Comparison of ENCODE assay signal across 14 mouse cellular contexts in the genomic region with DNA sequence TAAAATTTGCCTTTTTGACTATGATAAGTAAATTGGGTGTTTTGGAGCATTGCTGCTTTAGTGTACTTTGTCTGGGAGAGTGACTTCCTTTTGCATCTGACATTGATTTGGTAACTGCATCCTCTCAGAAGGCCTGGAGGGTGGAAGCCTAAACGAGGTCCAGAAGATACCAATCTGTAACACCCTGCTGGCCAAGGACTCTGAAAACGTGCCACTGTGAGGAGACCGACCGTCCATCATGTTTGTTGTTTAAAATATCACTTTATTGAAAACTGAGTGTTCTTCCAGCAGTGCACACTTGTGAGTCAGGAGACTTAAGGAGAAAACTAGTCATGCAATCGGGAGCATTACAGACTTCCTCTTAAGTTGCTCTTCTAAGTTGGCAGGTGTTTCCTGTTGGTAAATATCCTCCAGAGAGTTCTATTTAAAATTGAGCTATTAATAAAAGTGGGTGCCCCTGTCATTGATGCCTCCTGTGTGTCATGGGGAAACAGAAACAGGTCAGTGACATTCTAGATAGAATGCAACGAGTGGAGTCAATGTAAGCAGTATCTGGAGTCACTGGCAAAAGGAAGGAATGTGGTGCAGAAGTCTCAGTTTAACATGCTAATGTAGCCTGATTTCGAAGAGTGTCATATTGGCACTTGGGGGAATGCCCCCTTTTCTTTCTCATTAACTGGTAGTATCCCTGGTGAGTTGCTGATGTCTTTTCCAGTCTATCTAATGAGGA. TPM values are rescaled to one million over a fixed set of nuclear protein-coding genes. Genes with fewer than 3 reads are reported as not detected.
DNase-seq lines count a peak whose midpoint lies in the region; TF ChIP-seq lines count a peak whose summit lies in the region.
"Had no signal": no experiment of that assay in that cellular context is flagged by ENCODE, and none has a peak within 500 bp of the region (broad histone marks: within the 10 kb centered on the region; RNA-seq: fewer than 3 reads in every experiment).

No protein-coding gene starts in this region.

- no peak for TF ChIP-seq CTCF in layer of hippocampus, adult 2 months (conservative IDR thresholded peaks at IDR 0.05)

- 77% methylated on average over 7 of the region's 7 CpGs for WGBS in forebrain, embryonic 10.5 days

- no peaks in the 10 kb centered on the region for H3K9me3 ChIP-seq in forebrain, embryonic 10.5 days
- H3K9me3 ChIP-seq: embryonic facial prominence, embryonic 13.5 days; forebrain, embryonic 12.5 days had no signal

- no peak for DNase-seq in layer of hippocampus, adult 2 months (ENCODE audit: low spot score in 2 of 2)
- DNase-seq in layer of hippocampus, postnatal 36 days: no peak
- DNase-seq in thymus, postnatal 25 days: peak; percentile 37
- DNase-seq in thymus, postnatal 36 days: no peak
- DNase-seq in lung, postnatal 36 days: peak; percentile 51
- no peak for DNase-seq in forebrain, embryonic 10.5 days (ENCODE audit: extremely low spot score, low spot score)
- DNase-seq in right cerebral cortex, postnatal 36 days (ENCODE audit: low spot score in 2 of 2): no peak
- DNase-seq: cerebellum, postnatal 10 days; gastrocnemius, postnatal 10 days; heart, postnatal 14 days; left cerebral cortex, postnatal 4 days had no signal

- H3K4me3 ChIP-seq in layer of hippocampus, adult 2 months: no peak overlapping the region
- no peak overlapping the region for H3K4me3 ChIP-seq in forebrain, embryonic 10.5 days
- H3K4me3 ChIP-seq: embryonic facial prominence, embryonic 13.5 days; forebrain, embryonic 12.5 days had no signal

- H3K4me1 ChIP-seq in forebrain, embryonic 10.5 days: peaks cover 22% of the 10 kb centered on the region

- H3K36me3 ChIP-seq in forebrain, embryonic 10.5 days (replicated peaks): peaks cover 35% of the 10 kb centered on the region

- peak overlapping the region; percentile 37 for H3K27ac ChIP-seq in layer of hippocampus, adult 2 months
- H3K27ac ChIP-seq in forebrain, embryonic 10.5 days: no peak overlapping the region
- H3K27ac ChIP-seq: embryonic facial prominence, embryonic 13.5 days; forebrain, embryonic 12.5 days had no signal

- H3K27me3 ChIP-seq in forebrain, embryonic 10.5 days (ENCODE audit: poor library complexity, severe bottlenecking): no peaks in the 10 kb centered on the region
- H3K27me3 ChIP-seq: embryonic facial prominence, embryonic 13.5 days; forebrain, embryonic 12.5 days; Patski had no signal

RNA-seq across cellular contexts. Expression of gene Edem1, which starts 3.5 kb away (rescaled TPM):
- 10 to 100 TPM; 13.3 to 17.2 TPM for total RNA-seq in layer of hippocampus, adult 2 months (2021)
- total RNA-seq in layer of hippocampus, postnatal 36 days (2021): 10 to 100 TPM; 16.9 to 18.6 TPM
- 16.4 and 20.0 TPM in 2 replicates for polyA plus RNA-seq in forebrain, embryonic 10.5 days (2016; fragmentation: Nextera tagmentation; extraction: Ambion mirVana)

RNA-seq across cellular contexts. Expression of gene Arl8b, which starts 42.1 kb away (rescaled TPM):
- total RNA-seq in layer of hippocampus, adult 2 months (2021): 100 to 1,000 TPM; 202 to 216 TPM
- total RNA-seq in layer of hippocampus, postnatal 36 days (2021): 100 to 1,000 TPM; 215 to 216 TPM
- 62.6 and 64.6 TPM in 2 replicates for polyA plus RNA-seq in forebrain, embryonic 10.5 days (2016; fragmentation: Nextera tagmentation; extraction: Ambion mirVana)

Comparison
In these comparisons a context has a peak if more than half of its experiments do, and no peak if none do; other contexts are left out.
1. DNase-seq: peak in thymus, postnatal 25 days (single experiment) and lung, postnatal 36 days (single experiment); none in layer of hippocampus, adult 2 months (0 of 2), layer of hippocampus, postnatal 36 days (0 of 2), thymus, postnatal 36 days (0 of 2), forebrain, embryonic 10.5 days (single experiment) and right cerebral cortex, postnatal 36 days (0 of 2).